Mouse (Mus musculus): ENCODE results near the gene Mrgprb3.

Gene Mrgprb3
- long read RNA-seq, experiment 1 = 0 reads
- long read RNA-seq, experiment 2 = 0 reads

DNA sequence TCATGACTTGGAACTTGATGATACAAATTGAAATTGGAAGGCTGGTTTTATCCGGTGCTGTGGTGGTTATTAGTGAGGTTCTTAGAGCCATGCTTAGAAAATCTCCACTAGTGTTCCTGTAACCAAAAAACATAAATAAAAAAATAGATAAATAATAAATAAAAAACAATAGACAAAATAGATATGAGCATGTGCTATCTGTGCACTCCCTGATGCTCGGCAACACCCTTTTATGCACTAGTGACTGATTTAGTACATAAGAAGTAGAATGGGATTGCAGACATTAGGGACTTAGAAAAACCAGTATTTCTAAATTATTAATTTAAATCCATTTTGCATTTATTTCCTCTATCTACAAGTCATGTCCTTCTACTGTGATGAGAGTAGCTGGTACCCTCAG is at the start of gene Mrgprb3:
Mrgprb3 (minus strand) TSS at position 101 of the 400 bp plus-strand sequence.
- intact Hi-C loops (cut with DNase I) = no loop called here
